ENCODE assay signal across 20 mouse cellular contexts in the genomic region with DNA sequence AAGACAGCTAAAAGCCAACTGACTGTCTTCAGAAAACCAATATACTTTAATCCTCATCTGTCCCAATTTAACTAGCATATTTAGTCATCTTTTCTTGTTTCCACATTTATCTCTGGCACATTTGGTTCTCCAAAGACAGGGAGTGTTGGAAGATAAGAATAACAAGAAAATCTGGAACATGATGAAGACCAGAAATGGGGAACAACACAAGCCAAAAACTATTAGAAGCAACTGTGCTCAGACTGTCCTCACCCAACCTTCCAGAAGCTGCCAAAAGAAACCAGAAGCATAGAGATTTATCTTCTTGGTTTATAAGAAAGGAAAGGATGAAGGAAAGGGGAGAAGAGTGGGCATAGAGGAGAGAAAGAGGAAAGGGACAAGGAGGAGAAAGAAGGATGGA.
"Had no signal": no experiment of that assay in that cellular context is flagged by ENCODE, and none has a peak within 500 bp of the region (broad histone marks: within the 10 kb centered on the region; RNA-seq: fewer than 3 reads in every experiment).

No protein-coding gene starts in this region.

- H3K9me3 ChIP-seq: limb, embryonic 10.5 days; limb, embryonic 13.5 days; liver, embryonic 12.5 days; liver, embryonic 15.5 days; lung, embryonic 15.5 days; megakaryocyte, embryonic 14.5 days had no signal

- H3K9ac ChIP-seq: limb, embryonic 13.5 days; liver, embryonic 12.5 days; liver, embryonic 15.5 days; lung, embryonic 15.5 days had no signal

- ATAC-seq: intestine, embryonic 16.5 days; liver, embryonic 12.5 days had no signal

- H3K36me3 ChIP-seq: limb, embryonic 10.5 days; limb, embryonic 13.5 days; liver, embryonic 12.5 days; liver, embryonic 15.5 days; lung, embryonic 15.5 days had no signal

- H3K27me3 ChIP-seq: liver, embryonic 12.5 days; liver, embryonic 15.5 days; lung, embryonic 15.5 days; megakaryocyte, embryonic 14.5 days had no signal

- DNase-seq: kidney, adult 18-20 months; kidney, adult 9 months; kidney, postnatal 14 days; kidney, postnatal 4 days; liver; lung, adult 18-20 months; lung, postnatal 10 days; lung, postnatal 36 days; midbrain, embryonic 14.5 days; right cerebral cortex, postnatal 25 days; thymus, adult 18-20 months; thymus, postnatal 36 days had no signal

- H3K4me3 ChIP-seq: limb, embryonic 10.5 days; limb, embryonic 13.5 days; liver, embryonic 12.5 days; liver, embryonic 15.5 days; lung, embryonic 15.5 days; megakaryocyte, embryonic 14.5 days had no signal

- H3K4me2 ChIP-seq: limb, embryonic 13.5 days; liver, embryonic 12.5 days; liver, embryonic 15.5 days; lung, embryonic 15.5 days; midbrain, embryonic 11.5 days had no signal

- H3K27ac ChIP-seq: limb, embryonic 10.5 days; limb, embryonic 13.5 days; liver, embryonic 12.5 days; liver, embryonic 15.5 days; lung, embryonic 15.5 days had no signal

- H3K4me1 ChIP-seq: limb, embryonic 10.5 days; limb, embryonic 13.5 days; liver, embryonic 12.5 days; liver, embryonic 15.5 days; lung, embryonic 15.5 days; megakaryocyte, embryonic 14.5 days had no signal
